Mouse (Mus musculus): Measurements from ENCODE around the gene Cntfr.
"Not testable (repeated sequence)": the region's sequence is repeated elsewhere in the genome, so short reads cannot be mapped to it uniquely, and the experiment has no call there.

- TF ChIP-seq CTCF, EP300 (IDR thresholded peaks at IDR 0.05; ENCODE audit: low read depth): not testable (repeated sequence)
Observed at GRCm38 (mm10) chr4:41690014-41690413, 6.9 kb downstream of the Cntfr start.
